Mouse (Mus musculus) spleen, postnatal 4 days (tissue): ENCODE measurements around the gene Plin4.
"Not testable (repeated sequence)": the region's sequence is repeated elsewhere in the genome, so short reads cannot be mapped to it uniquely, and the experiment has no call there.

Source experiments
- DNase-seq, 2 experiments: peaks; one replicate each; pipeline ENCODE4 v3.0.0; 2022; ENCODE audit warnings: low spot score in 2 of 2

The Plin4 gene

DNA sequence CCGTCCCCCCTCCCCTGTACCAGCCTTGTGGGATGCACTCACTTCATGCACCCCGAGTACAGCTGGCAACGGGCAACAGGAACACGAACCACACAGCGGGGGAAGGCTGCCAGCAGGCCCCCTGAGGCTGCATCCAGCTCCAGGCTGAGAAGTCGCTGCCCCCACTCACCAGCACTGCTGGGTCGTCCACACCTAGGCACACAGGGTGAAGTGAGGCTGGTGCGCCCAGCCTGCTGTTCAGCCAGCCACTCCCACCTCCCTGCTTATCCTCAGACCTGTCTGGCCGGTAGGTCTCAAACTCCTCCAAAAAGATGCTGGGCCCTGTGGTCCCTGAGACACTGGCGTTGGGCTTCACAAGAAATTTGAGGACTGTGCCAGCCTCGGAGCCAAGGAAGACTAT is 16.6 kb upstream of the Plin4 start:
- DNase-seq = no peak

- no peak for DNase-seq
Observed at GRCm38 (mm10) chr17:56125276-56125630, 15.7 kb upstream of the Plin4 start.

- peak in 1 of 2 experiments; percentile 84 for DNase-seq
Observed at GRCm38 (mm10) chr17:56124377-56125275, 15.0 kb upstream of the Plin4 start.

DNA sequence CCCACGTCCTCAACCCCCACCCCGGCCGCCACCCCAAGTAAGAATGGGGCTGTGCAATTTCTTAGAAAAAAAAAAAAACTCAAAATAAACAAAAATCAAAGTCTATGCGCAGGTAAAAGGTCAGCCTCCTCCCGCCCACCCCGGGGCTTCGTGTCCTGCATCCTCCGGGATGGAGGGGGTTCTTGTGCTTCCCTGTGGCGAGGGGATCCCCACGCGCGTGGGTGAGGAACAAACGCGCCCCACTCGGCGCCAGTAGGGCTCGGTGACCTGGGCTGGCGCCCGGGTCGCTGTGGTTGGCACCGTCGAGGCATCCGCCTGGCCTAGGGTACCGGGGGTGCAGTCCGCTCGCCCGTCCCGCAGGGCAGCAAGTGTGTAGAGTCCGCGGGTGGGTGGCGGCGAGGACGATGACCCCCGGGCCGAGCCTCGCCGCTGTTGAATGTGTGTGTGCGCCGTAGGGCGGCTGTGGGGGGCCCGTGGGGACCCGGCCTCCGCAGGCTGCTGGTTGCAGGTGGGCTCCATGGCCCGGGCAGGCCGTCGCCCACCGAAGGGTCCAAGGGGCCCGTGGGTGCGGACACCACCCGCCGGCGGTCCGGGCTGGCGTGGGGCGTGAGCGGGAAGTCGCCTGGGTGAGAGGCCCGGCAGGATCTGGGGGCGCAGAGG is 14.2 kb upstream of the Plin4 start:
- no peak for DNase-seq

DNA sequence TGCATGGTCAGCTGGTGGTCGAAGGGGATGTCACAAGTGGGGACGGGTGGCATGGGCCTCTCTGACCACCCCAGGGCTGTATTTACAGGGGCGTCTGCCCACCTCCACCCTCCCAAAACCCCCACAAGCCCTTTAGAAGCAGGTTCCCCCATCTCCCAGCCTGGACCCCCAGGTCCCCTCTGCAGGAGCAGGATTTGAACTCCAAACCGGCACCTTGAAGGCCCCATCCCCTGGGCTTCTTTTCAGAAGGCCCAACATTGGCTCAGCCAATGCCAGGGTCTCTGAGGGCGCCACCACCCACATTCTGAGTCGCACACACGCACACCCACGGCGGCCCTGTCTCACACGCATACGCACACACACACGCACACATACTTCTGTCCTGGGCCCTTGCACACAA is 13.6 kb upstream of the Plin4 start:
- DNase-seq = no peak

- no peak for DNase-seq
Observed at GRCm38 (mm10) chr17:56121826-56122225, 12.2 kb upstream of the Plin4 start, which contains the start of gene Lrg1. Gene Lrg1 (minus strand): TSS chr17:56122001.

GRCm38 (mm10) chr17:56119981-56120880 is 10.6 kb upstream of the Plin4 start:
- no peak for DNase-seq

GRCm38 (mm10) chr17:56119431-56119830 is 9.8 kb upstream of the Plin4 start:
- no peak for DNase-seq

- no peak for DNase-seq
Observed at GRCm38 (mm10) chr17:56117251-56117710, 7.7 kb upstream of the Plin4 start, which contains the start of gene Plin5. Gene Plin5 (minus strand): TSS chr17:56117596.

- no peak for DNase-seq
Observed at GRCm38 (mm10) chr17:56116193-56116592, 6.6 kb upstream of the Plin4 start.

GRCm38 (mm10) chr17:56112743-56113142 is 3.1 kb upstream of the Plin4 start:
- DNase-seq = no peak

DNA sequence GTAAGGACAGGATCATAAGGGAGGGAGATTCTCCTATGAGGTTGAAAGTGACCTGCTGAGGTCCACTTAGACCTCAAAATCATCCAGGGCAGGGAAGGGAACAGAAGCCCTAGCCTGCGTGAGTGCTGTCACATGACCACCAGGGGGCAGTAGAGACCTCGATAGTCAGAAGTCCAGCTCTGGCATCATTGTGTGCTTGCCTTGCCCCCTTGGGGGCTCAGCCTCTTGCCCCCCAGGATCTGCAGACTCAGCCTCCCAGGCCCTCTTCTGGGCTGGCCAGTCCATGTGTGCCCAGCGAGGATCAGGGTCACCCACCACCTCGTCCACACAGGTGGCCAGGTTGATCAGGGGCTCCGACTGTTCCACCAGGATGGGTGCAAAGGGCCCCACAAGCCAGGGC is 2.3 kb upstream of the Plin4 start:
- DNase-seq = peak; percentile 67 to 88

DNA sequence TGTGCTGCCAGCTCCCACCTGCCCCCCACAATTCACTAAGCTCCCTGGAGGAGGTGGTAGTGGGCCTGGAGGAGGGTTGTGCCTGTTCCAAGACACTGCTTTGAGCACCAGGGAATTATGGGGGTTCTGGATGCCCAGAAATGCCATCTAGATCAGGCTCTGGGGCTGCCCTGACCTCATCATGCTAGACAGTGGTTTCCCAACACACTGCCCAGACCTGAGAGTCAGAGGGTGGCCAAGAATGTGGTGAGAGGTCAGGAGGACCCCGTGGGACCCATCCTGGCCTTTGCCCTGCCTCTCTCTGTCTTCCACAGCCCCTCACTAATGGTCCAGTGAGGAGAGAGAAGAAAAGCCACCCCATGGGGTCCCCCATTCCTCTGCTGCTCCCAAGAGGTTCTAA is 1.4 kb upstream of the Plin4 start:
- no peak for DNase-seq

DNA sequence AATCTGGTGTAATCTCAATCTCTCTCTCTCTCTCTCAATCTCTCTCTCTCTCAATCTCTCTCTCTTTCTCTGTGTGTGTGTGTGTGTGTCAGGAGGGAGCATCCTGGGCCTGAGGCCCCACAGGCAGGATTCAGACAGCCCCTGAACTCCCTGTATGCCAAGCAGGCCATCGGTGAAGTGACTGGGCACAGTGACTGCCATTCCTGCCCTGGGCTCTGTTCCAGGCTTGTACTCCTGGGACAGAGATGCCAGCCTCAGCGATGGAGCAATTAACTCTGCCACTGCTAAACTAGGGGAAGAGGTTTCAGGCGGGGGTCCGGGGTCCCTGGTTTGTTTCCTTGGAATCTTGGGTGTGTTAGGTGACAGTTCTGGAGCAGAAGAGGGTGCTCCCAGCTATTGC is 968 bp upstream of the Plin4 start:
- DNase-seq = no peak

DNA sequence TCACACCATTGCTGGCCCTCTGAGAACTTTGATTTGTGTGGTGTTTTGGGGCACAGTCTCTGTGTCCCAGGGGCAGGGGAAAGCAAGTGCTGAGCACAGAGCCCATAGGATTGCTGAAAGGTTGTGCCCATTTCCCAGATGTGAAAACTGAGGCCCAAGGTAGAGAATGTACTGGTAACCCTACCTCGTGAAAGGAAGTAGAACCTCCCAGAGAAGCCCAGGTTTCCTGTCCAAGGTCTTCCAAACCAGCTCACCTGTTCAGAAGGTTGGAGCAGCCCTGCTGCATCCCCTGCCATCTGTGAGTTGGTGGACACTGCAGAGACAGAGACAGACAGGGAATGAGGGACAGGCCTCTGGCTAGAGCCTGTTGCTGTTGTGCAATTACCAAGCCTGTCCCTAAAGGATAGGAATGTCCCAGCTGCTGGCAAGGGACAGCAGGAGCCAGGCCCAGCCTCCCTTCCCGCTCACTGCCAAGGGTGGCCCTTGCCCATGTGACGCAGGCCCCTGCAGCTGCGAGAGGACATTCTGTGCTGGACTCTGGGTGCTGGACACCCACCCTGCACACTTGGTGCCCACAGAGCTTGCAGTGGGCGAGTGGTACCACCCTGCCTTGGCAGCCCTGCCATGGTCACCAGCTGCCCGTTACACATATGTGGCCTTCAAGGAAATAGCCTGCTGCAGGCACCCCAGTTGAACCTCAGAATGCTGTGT is 1.1 kb downstream of the Plin4 start:
- no peak for DNase-seq

DNA sequence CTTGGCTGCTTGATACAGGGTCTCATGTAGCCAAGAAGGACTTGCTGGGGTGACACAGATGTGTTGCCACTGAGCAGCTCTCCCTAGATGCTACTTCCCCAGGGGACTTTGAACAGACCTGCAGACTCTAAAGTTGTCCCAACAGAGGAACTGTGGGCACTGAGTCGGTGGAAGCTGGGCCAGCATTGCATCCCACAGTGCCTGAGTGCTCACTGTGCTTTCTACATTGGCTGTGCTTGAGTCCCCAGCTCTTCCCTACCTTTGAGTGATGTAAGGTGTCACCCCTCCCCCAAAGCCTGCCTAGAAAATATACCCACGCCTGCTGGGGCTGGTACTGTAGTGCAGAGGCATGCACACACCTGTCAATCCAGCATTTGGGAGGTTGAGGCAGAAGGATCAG is 1.9 kb downstream of the Plin4 start:
- DNase-seq = no peak

GRCm38 (mm10) chr17:56106981-56107380 is 2.6 kb downstream of the Plin4 start:
- DNase-seq = no peak

DNA sequence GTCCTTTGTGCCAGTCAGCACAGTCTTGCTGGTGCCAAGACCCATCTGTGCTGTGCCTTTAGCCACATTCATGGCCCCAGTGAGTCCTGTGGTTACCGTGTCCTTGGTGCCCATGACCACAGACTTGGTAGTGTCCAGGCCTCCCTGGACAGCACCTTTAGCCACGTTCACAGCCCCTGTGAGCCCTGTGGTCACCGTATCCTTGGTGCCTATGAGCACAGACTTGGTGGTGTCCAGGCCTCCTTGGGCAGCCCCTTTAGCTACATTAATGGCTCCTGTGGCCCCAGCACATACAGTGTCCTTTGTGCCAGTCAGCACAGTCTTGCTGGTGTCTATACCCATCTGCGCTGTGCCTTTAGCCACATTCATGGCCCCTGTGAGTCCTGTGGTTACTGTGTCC is 3.2 kb downstream of the Plin4 start:
- DNase-seq = not testable (repeated sequence)

GRCm38 (mm10) chr17:56104821-56105220 is 4.8 kb downstream of the Plin4 start:
- not testable (repeated sequence) for DNase-seq

GRCm38 (mm10) chr17:56103465-56104285 is 5.9 kb downstream of the Plin4 start:
- DNase-seq = no peak
